Mouse (Mus musculus): ENCODE results near the gene Fahd2a. TPM values are rescaled to one million over a fixed set of nuclear protein-coding genes. Genes with fewer than 3 reads are reported as not detected.

Fahd2a gene
- 10 to 100 TPM; 21.2 to 21.9 TPM for total RNA-seq (2021)

DNA sequence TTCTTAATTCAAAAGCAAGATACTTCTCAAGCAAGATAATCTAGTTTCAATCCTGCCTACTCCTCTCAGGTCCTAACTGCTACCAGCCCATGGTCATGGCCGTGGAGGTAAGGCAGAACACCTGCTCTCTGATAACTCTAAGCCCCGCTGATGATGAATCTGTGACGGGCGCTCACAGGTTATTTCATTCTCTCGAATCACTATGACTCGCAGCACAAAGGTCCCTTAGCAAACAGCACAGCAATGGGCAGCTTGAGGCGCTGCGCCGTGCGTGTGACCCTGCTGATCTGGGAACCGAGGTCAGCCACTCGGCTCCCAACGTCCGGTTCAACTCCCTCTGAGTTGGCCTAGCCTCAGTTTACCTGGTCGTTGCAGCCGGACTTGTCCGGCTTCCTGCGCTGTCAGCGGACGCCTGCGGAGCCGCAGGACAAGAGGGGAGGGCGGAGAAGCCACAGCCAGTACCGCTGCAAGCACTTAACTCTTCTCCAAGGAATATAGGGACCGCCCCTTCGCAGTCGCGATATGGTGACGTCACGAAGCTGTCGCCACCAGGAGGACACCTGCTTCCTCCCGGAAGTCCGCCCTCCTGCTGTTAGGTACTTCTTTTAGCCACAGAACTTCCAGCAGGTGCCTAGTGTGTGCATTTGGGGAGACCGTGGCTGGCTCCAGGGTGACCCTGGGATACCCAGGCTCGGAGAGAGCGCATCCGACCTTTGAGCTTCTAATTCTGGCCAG, at the start of gene Fahd2a:
Gene Fahd2a, minus strand, starts transcription at position 511 of the 735 bp plus-strand sequence.
- intact Hi-C loops (cut with DNase I) = no loop called here
- peak; percentile 87 to 91 for DNase-seq (ENCODE audit: low spot score in 2 of 2)

DNA sequence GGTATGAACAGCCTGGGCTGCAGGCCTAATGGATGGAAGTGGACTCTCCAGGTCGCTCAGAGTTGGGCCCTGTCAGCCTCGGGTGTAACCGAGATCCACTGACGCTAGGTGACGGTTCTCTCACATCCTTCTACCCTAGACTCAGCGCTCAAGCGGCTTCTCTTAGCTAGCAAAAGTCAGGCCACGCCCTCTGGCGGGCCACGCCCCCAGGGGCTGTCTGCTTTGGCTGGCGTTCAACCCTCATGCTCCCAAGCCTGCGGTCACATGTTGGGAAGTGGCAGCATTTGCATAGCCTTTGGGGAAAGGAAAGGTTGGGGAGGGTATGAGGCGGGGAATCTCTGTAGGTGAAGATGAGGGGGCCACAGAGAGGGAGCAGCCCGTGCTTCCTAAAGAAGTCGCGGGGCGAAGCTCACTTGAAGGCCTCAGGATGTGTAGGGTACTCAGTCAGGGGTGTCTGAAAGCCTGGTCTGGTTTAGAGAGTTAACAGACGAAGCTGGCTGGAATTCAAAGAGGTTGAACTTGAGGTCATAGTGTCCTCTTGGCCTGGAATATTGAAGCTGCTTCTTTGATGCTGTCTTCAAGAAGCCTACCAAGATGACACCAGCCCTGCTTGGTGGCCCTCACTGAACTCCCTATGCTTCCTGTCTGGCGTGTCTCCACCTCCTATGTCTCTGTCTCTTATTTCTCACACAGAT, 40.3 kb upstream of the Fahd2a start:
- intact Hi-C loops (cut with DNase I) = no loop called here
- no peak for DNase-seq (ENCODE audit: low spot score in 2 of 2)

DNA sequence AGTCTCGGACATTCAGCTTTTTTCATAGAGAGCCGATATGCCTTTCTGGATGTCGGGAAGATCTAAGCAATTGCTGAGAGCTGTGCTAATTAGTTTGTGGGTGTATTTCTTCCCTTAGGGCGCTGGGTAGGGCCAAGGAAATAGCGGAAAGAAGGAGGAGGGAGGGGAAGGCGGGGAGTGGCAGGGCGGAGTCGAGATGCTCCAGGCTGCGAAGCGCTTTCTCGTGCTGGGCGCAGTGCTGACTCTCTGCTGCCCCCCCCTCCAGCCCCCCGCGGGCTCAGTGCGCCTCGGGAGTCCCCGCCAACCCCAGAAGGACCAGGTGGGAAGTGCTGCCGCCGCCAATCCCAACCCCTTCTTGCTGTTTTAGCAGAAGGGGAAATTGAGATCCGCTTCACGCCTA, 38.6 kb upstream of the Fahd2a start:
- DNase-seq (ENCODE audit: low spot score in 2 of 2) = no peak
- intact Hi-C loops (cut with DNase I) = no loop called here

DNA sequence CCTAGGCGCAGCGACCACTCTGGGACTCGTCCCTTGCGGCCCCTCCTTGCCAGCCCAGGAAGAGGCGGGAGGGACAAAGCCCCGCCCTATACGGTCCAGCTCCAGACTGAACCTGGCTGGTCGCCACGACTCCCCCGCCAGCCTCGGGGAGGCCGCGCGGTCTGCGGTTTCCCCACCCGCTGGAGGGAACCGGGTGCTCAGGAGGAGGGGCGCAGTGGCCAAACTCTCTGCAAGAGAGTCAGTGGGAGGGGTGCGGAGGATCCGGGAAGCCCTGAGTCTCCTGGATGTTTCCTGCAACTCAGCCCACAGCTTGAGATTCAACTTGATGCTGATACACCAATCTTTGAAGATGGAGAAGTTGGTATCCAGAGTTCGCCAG, 38.2 kb upstream of the Fahd2a start:
- peak in 1 of 2 experiments; percentile 54 for DNase-seq (ENCODE audit: low spot score in 2 of 2)
- intact Hi-C loops (cut with DNase I) = no loop called here

DNA sequence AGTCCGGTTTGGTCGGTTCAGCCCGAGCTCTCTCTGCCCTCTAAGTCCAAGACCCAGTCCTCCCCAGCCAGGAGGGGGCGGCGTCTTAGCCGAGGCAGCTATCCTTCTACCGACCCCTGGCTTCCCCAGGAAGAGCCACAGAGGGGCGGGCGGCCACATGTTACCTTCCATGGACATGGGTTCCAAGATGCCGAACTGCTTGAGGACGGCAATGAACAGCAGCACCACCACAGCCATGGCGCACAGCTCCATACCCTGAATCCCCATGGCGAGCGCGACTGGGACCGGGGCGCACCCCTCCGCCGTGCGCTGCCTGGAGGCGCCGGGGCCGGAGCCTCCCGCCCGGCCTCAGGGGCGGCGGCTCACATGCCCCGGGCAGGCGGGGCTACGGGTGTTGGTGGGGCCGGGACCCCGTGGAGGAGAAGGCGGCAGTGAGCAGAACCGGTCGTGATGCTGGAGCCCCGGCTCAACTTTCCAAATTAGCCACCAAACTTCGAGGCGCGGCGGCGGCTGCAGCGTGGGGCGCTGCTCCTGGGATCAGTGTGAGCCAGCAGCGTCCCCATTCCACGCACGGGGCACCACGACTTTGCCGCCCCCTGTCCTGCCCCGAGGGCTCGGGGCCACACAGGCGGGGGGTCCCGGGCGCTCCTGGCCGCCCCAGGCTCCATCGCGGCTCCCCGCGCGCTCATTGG, 37.6 kb upstream of the Fahd2a start:
- DNase-seq (ENCODE audit: low spot score in 2 of 2) = no peak
- intact Hi-C loops (cut with DNase I) = no loop called here

DNA sequence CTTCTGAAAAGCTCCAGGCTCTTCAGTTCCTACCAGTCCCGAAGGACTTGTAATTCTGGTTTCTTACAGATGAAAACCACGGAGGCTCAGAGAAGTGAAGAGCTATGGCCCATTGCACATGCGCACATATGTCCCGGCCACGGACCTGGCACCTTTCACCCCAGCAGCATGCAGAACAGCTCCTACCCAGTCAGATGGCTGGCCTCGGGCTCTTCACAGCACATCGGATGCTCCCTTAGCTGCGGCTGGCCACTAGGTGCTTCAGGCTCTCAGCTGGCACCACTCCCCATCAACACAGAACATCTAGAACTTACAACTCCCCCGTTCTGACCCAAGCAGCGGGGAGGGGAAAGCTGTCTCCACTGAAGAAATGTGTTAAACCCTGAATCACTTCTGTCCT, 35.4 kb upstream of the Fahd2a start:
- no peak for DNase-seq (ENCODE audit: low spot score in 2 of 2)
- intact Hi-C loops (cut with DNase I) = no loop called here

DNA sequence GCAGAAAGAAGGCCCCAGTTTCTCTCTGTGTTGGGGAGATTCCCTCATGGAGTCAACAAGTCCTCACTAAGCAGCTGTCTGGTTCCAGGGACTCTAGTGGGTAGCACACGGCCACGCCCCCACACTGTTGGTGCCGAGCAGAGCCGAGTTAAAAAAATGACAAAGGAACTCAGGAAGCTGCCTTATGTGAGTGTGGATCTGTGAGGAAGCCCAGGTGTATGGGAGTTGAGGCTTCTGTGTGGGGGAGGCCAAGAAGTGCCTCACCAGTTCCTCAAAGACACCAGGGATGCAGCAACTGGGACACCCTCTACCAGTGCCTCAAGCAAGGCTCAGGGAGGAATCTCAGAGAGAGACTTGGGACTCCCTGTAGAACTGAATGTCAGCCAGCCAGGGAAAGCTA, 34.8 kb upstream of the Fahd2a start:
- intact Hi-C loops (cut with DNase I) = no loop called here
- DNase-seq (ENCODE audit: low spot score in 2 of 2) = peak in 1 of 2 experiments; percentile 37

DNA sequence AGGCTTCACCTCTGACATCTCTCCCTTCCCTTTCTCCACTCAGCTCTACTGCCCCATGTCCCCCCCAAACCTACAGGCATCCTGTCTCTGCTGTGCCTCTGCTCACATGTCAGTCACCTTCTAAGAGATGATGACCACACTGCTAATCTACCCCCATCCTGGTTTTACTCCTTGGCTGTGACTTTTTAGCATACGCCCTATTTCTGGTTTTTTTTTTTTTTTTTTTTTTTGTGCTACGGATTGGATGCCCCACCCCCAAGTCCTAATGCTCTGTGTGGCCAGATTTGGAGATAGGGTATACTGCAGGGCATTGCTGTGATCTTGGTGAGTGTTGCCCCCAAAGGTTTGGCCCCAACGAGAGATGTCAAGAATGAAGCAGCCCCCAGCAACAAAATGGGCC, 27.9 kb upstream of the Fahd2a start:
- no peak for DNase-seq (ENCODE audit: low spot score in 2 of 2)
- intact Hi-C loops (cut with DNase I) = no loop called here

DNA sequence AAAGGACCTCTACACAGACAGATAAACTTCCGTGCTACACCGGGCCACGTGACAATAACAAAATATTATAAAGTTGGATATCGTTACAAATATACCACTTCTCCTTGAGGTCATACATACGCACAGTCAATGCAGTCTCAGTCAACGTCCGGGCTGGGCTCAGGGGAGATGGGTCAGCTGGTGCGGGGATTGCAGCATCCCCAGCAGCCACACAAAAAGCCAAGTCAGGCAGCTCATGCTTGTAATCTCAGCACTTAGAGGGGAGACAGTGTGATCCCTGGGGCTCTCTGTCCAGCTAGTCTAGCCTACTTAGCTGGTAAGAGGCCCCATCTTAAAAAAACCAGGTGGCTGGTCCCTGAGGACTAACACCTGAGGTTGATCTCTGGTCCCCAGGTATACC, 26.9 kb upstream of the Fahd2a start:
- intact Hi-C loops (cut with DNase I) = no loop called here
- no peak for DNase-seq (ENCODE audit: low spot score in 2 of 2)

DNA sequence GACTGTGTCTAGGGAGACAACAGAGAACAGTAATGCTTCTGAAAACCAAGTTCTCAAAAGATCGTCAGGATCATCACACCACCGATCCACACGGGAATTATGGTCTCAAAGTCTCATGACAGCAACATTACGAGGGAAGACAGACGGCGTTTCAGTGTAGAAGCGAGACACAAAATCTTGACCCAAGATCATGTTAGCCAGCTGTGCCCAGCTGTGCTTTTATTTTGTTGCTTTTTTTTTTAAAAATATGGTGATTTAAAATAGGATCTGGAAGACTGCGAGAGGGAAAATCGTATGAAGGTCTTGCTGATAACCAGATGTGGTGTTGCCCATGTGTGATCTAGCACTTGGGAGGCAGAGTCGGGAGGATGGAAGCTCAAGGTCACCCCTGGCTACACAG, 26.3 kb upstream of the Fahd2a start:
- no peak for DNase-seq (ENCODE audit: low spot score in 2 of 2)
- intact Hi-C loops (cut with DNase I) = no loop called here

DNA sequence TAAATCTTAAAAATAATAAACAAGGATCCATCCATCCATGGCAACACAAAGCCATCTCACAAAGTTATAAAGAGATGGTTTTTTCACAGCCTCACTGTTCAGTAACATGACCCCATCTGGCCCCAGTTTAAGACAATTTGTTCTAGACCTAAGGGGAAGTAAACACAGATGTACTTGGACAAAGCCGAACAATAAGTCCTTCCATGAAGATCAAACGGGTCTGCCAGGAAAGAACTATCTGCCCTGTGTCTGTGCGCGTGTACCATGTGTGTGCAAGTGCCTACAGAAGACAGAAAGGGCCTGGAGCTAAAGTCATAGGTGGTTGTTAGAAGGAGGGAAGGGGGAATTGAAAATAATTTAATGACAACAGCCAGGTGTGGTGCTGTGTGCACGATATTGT, 25.8 kb upstream of the Fahd2a start:
- no peak for DNase-seq (ENCODE audit: low spot score in 2 of 2)
- intact Hi-C loops (cut with DNase I) = no loop called here

DNA sequence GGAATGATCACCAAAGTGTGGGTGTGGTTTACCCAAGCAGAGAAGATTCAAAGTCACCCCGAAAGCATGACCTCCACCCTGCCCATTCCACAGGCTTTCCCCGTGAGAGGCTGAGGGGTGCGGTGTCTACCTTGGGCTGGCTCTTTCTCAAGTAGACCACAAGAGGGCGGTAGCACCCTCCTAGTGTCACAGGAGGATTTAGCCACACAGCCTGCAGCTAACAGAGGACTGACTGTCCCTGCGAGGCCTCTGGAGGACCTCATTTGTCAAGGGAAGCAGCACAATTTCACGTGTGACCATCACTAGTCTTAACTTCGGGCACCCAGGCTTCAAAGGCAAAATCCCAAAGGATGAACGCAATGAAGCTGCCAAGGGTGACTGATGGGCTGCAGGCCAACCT, 17.9 kb upstream of the Fahd2a start:
- peak; percentile 46 to 54 for DNase-seq (ENCODE audit: low spot score in 2 of 2)
- intact Hi-C loops (cut with DNase I) = loop anchor here (2.0 kb wide), 2 partner anchors 36 to 96 kb away; no protein-coding TSS in a partner anchor

DNA sequence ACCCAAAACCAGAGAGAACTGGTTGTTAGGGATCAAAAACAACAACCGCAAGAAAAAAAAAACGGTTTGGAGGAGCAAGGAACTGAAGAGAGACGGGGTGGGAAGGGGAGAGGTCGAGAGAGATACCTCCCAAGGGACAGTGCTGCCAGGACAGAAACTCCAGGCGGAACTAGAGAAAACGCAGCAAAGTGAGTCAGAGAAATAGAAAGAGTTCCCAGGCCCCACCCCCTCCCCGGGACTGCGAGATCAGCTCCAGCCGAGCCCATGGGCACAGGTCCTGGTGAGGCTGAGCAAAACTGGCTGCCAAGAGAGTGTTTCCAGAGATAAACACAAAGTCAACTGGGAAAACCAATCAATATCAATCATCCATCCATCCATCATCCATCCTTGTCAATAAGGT, 17.0 kb upstream of the Fahd2a start:
- intact Hi-C loops (cut with DNase I) = no loop called here
- no peak for DNase-seq (ENCODE audit: low spot score in 2 of 2)

DNA sequence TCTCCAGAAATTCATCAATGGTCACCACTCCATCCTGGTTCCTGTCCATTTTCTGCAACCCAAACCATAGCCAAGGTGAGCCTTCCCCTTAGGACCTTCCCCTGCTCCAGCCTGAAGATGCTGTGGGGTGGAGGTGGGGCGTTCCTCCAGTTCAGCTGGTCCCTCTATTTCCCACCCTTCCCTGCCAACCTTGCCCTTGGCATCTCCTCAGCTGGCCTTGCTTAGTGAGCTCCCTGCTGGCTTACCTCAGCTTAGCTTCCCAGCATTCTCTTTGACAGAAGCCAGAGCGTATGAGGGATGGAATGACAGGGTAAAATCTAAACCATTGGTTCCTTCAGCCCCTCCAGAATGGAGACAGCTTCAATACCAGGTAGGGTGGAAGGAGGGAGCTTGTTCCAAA, 15.0 kb upstream of the Fahd2a start:
- intact Hi-C loops (cut with DNase I) = no loop called here
- DNase-seq (ENCODE audit: low spot score in 2 of 2) = no peak

DNA sequence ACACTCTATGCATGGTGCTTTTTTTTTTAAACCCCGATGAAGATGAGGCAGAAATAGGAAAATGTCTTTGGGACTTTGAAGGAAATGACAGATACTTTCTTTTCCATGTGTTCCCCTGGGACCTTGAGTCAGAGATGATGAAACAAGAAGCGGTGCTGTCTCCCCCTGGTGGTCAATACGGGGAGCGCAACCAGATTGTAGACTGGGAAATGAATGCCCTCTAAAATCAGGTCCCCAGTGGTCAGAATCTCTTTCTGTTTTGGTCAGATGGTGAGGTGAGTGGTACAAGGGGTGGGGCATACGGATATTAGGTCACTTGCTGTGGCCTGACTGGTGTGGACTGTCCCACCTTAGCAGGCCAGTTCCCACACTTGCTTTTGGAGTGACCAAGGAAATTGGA, 9.4 kb upstream of the Fahd2a start:
- intact Hi-C loops (cut with DNase I) = loop anchor here (1.0 kb wide), 1 partner anchor 91 kb away; no protein-coding TSS in a partner anchor
- DNase-seq (ENCODE audit: low spot score in 2 of 2) = peak; percentile 45 to 68

DNA sequence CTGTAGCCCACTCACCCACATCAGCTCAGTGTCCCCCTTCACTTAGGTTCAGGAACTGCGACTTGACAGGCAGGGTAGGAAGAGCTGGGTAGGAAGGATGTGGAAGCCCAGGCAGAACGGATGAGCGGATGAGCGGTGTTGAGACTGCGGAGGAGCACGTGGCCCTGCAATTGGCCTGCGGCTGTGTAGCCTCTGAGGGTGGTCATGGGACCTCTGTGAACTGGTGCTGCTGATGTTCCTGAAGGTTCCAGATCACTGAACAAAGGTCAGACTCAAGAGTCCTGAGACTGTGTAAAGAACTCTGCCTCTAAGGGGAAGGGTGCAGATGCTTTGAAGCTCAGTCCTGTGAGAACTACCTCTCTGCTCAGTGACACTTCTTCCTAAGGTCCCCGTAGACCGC, 8.8 kb upstream of the Fahd2a start:
- intact Hi-C loops (cut with DNase I) = loop anchor here (1.0 kb wide), 1 partner anchor 91 kb away; no protein-coding TSS in a partner anchor

DNA sequence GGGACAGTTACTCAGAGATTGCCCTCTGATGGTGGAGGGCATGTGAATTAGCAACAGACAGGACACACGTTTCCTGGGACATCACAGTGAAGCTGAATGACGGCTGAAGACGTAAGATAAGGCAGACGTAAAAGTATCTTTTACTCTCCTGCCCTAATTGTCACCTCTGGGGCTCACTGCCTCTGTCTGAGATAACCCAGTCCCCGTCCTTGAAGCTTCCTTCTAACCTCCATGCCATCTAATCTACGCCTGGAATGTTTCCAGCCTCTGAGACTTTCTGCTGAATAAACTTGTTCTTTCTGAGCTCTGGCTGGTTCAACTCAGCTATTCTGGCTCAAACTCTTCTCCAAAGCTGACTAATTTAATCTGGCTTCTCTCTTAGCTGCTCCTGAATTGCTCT, 7.4 kb upstream of the Fahd2a start:
- intact Hi-C loops (cut with DNase I) = no loop called here
- no peak for DNase-seq (ENCODE audit: low spot score in 2 of 2)

More for the DNA sequence above, 8.8 kb upstream of the Fahd2a start:
- no peak for DNase-seq (ENCODE audit: low spot score in 2 of 2)

DNA sequence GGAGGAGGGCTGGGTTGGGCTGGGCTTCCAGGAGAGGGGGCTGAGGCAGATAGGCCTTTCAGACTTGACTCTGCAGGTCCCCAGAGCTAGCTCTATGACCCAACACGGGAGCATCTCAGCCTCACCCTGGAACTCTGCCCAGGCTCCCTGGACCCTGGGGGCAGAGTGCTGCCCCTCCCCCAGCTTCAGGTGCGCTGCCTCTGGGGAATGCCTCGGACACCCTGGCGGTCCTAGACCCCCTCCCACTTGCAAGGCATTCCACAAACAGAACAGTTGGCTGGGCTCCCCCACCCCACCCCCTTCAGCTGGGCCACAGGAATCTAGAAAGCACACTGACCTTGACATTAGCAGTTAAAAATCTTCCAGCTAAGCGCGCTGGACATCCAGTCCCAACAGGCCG, 5.3 kb upstream of the Fahd2a start:
- intact Hi-C loops (cut with DNase I) = no loop called here
- DNase-seq (ENCODE audit: low spot score in 2 of 2) = no peak

DNA sequence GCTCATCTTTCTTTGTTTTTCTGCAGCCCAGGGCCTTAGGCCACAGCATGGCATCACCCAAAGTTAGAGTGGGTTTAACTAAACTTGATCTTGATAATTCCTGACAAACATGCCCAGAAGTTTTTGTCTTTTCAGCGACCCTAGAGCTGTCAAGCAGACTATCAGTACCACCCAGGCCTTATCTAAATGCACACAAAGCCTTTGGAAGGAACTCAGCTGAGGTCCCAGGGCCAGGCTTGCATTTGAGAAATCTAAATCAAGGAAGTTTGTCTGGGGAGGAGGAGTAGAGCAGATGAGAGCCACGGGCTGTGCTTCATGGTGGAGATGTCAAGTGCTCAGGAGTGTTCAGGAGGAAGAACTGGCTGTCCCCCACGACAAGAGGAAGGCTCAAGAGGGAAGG, 2.5 kb upstream of the Fahd2a start:
- DNase-seq (ENCODE audit: low spot score in 2 of 2) = no peak
- intact Hi-C loops (cut with DNase I) = no loop called here

DNA sequence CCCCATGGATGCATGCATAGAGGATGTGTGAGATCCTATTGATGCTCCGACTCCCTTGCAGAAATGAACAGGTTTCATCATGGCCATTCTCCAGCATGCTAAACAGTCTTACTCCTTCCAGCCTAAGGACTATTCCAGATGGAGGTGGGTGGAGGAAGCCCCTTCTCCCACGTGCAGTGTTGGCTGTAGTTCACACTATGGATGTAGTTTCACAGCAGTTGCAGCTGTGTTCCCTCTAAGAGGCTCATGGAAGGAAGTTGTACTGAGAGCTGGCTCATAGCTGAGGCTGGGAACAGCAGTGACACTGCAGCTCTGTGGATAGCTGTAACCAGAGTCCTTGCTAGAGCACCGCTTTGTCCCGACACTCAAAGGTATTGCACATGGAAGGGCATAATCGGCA, 6.7 kb downstream of the Fahd2a start:
- intact Hi-C loops (cut with DNase I) = no loop called here
- DNase-seq (ENCODE audit: low spot score in 2 of 2) = peak in 1 of 2 experiments; percentile 33

DNA sequence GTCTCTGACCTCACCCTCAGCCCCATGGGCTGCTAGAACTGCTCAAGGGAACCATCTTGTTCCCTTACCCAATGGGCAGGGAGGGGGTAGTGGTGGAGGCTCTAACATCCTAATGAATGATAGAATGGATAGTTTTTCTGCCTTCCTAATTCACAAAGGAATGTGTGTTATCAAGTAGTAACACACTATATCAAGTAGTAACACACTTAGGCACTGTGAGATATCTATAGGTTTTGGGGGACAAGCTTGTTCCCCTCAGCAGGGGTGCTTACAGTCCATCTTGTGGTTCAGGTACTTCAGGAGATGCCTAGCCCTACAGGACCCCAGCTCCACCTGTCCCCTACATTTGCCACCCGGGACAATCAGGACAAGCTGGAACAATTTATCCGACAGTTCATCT, 8.8 kb downstream of the Fahd2a start:
- no peak for DNase-seq (ENCODE audit: low spot score in 2 of 2)

More for the DNA sequence above, 8.8 kb downstream of the Fahd2a start:
- intact Hi-C loops (cut with DNase I) = no loop called here
